Mouse (Mus musculus) neural tube, embryonic 12.5 days (tissue): ENCODE data around the gene Gm28053. TPM values are rescaled to one million over a fixed set of nuclear protein-coding genes. Genes with fewer than 3 reads are reported as not detected.

ENCODE experiments used
- polyA plus RNA-seq: library from polyadenylated mRNA; unstranded; fragments of >200 nt; fragmentation: Nextera tagmentation; extraction: Ambion mirVana; gene quantifications from 2 replicates; pipeline ENCODE4 v1.2.1, GENCODE M21; 2016

Gm28053 gene
- polyA plus RNA-seq, 1 experiment from 2014 or later: 0.70 TPM

Other genes with a start within 250 kb of the Gm28053 start
- 97.7 and 107 TPM in 2 replicates for gene Atp6v0e2, start 181.0 kb upstream of the Gm28053 start, polyA plus RNA-seq
- 15.6 and 20.1 TPM in 2 replicates for gene Lrrc61, start 163.8 kb upstream of the Gm28053 start, polyA plus RNA-seq
- 3.9 and 4.7 TPM in 2 replicates for gene Rarres2, start 145.8 kb upstream of the Gm28053 start, polyA plus RNA-seq
- not detected in 2 replicates for gene Gm45021, start 129.0 kb upstream of the Gm28053 start, polyA plus RNA-seq
- gene Repin1, start 124.7 kb upstream of the Gm28053 start, polyA plus RNA-seq: 42.6 and 44.0 TPM in 2 replicates
- gene Gm44965, start 124.7 kb upstream of the Gm28053 start, polyA plus RNA-seq: not detected in 2 replicates
- gene Zfp775, start 116.5 kb upstream of the Gm28053 start, polyA plus RNA-seq: 13.8 TPM in 2 replicates
- 4.1 and 4.6 TPM in 2 replicates for gene AI854703, start 91.8 kb upstream of the Gm28053 start, polyA plus RNA-seq
- gene Gimap8, start 71.4 kb upstream of the Gm28053 start, polyA plus RNA-seq: 0.70 and 1.1 TPM in 2 replicates
- gene Gimap9, start 42.5 kb upstream of the Gm28053 start, polyA plus RNA-seq: 2.2 and 2.5 TPM in 2 replicates
- gene Gimap4, start 34.1 kb upstream of the Gm28053 start, polyA plus RNA-seq: 3.1 and 4.3 TPM in 2 replicates
- gene Gimap6, start 10.4 kb upstream of the Gm28053 start, polyA plus RNA-seq: 9.6 and 11.4 TPM in 2 replicates
- gene Gimap7, start within 50 bp of the Gm28053 start, polyA plus RNA-seq: not detected in 2 replicates
- 6.0 and 8.3 TPM in 2 replicates for gene Gimap1, start 20.4 kb downstream of the Gm28053 start, polyA plus RNA-seq
- 1.4 and 1.8 TPM in 2 replicates for gene Gimap5, start 27.6 kb downstream of the Gm28053 start, polyA plus RNA-seq
- not detected in 2 replicates for gene Gimap3, start 52.2 kb downstream of the Gm28053 start, polyA plus RNA-seq
- gene Tmem176a, start 122.3 kb downstream of the Gm28053 start, polyA plus RNA-seq: 19.3 and 21.2 TPM in 2 replicates
- gene Tmem176b, start 122.9 kb downstream of the Gm28053 start, polyA plus RNA-seq: 72.6 and 82.3 TPM in 2 replicates
- 0.19 TPM in 1 of 2 replicates, not detected in the other for gene Aoc1, start 154.3 kb downstream of the Gm28053 start, polyA plus RNA-seq
- gene 1600015I10Rik, start 211.3 kb downstream of the Gm28053 start, polyA plus RNA-seq: not detected in 2 replicates